Mouse (Mus musculus) midbrain, embryonic 14.5 days (tissue): ENCODE measurements at regions not wholly inside any gene's neighbourhood (a gene's known extent, or its start where the extent isn't known, plus 50 kb on each side); places are given as distances from the start of the nearest gene placed in this dataset.

Experiments used
- ATAC-seq: fragments of 200-750 bp; cut with Nextera tagmentation; 2 replicates; pipeline ENCODE4 v1.8.0; 2017; ENCODE audit warnings: moderate number of reproducible peaks, moderate library complexity; ENCODE audit not compliant: low FRiP score, low TSS enrichment
- DNase-seq: peaks from one replicate; pipeline ENCODE4 v3.0.0-alpha.2; 2015
- H3K27ac ChIP-seq: fragments of 300-500 bp; sonication (generic); replicated peaks from 2 replicates; pipeline ENCODE4 v1.5.1; 2014; ENCODE audit warnings: mild to moderate bottlenecking, low read depth, low read length, moderate library complexity
- H3K27me3 ChIP-seq: fragments of 300-500 bp; sonication (generic); 2 replicates; pipeline ENCODE4 v1.6.1; 2014; ENCODE audit warnings: low read length, control low read depth, mixed read lengths; ENCODE audit not compliant: control insufficient read depth, insufficient read depth
- H3K36me3 ChIP-seq: fragments of 300-500 bp; sonication (generic); 2 replicates; pipeline ENCODE4 v1.6.1; 2014; ENCODE audit warnings: low read length, control low read depth; ENCODE audit not compliant: control insufficient read depth, insufficient read depth
- H3K4me1 ChIP-seq: fragments of 300-500 bp; sonication (generic); 2 replicates; pipeline ENCODE4 v1.6.1; 2014; ENCODE audit warnings: mild to moderate bottlenecking, antibody characterized with exemption, low read length, control low read depth; ENCODE audit not compliant: control insufficient read depth, insufficient read depth
- H3K4me2 ChIP-seq: fragments of 300-500 bp; sonication (generic); 2 replicates; pipeline ENCODE4 v1.6.1; 2014; ENCODE audit warnings: mild to moderate bottlenecking, low read length, moderate library complexity
- H3K4me3 ChIP-seq: fragments of 300-500 bp; sonication (generic); replicated peaks from 2 replicates; pipeline ENCODE4 v1.5.1; 2014; ENCODE audit warnings: low read depth, low read length
- H3K9ac ChIP-seq: fragments of 300-500 bp; sonication (generic); replicated peaks from 2 replicates; pipeline ENCODE4 v1.6.1; 2014; ENCODE audit warnings: mild to moderate bottlenecking, low read length, moderate library complexity
- H3K9me3 ChIP-seq: fragments of 300-500 bp; sonication (generic); 2 replicates; pipeline ENCODE4 v1.6.1; 2016; ENCODE audit warnings: low read length, control low read depth, mixed read lengths; ENCODE audit not compliant: control insufficient read depth
- WGBS: fragments of 180-500 bp; shearing (Covaris S2); extraction: QIAGEN DNeasy Blood & Tissue Kit; methylation state at CpG from one replicate; pipeline ENCODE4 v1.1.7; 2014; 5-methylcytosine and 5-hydroxymethylcytosine counted together

- DNase-seq (no peak), ATAC-seq (no peak)
- Histone ChIP-seq H3K9ac (no peak overlapping the region), H3K4me2 (no peak overlapping the region), H3K27ac (no peak overlapping the region), H3K36me3 (no peaks in the 10 kb centered on the region), H3K9me3 (no peaks in the 10 kb centered on the region), H3K4me1 (peaks cover 5% of the 10 kb centered on the region), H3K27me3 (no peaks in the 10 kb centered on the region; the same call in 1 of the 2 replicates), H3K4me3 (no peak overlapping the region)
- 86% methylated on average over 10 of the region's 10 CpGs for WGBS
Observed at GRCm38 (mm10) chr8:12066454-12066853, 212.2 kb upstream of the A230072I06Rik start.

- Histone ChIP-seq H3K4me1 (no peaks in the 10 kb centered on the region), H3K27me3 (no peaks in the 10 kb centered on the region), H3K4me3 (no peak overlapping the region), H3K9me3 (no peaks in the 10 kb centered on the region), H3K4me2 (no peak overlapping the region), H3K9ac (no peak overlapping the region), H3K27ac (no peak overlapping the region), H3K36me3 (no peaks in the 10 kb centered on the region)
- WGBS: 82% methylated on average over 6 of the region's 6 CpGs
- ATAC-seq: no peak
- DNase-seq: no peak
Observed at GRCm38 (mm10) chr8:12073311-12073999, 205.2 kb upstream of the A230072I06Rik start.

GRCm38 (mm10) chr8:12075943-12076342 lies 202.7 kb upstream of the A230072I06Rik start:
- H3K9ac ChIP-seq: no peak overlapping the region
- no peaks in the 10 kb centered on the region for H3K27me3 ChIP-seq
- no peak overlapping the region for H3K27ac ChIP-seq
- no peaks in the 10 kb centered on the region for H3K9me3 ChIP-seq
- ATAC-seq (no peak), DNase-seq (no peak)
- no peaks in the 10 kb centered on the region for H3K4me1 ChIP-seq
- no peak overlapping the region for H3K4me3 ChIP-seq
- no peaks in the 10 kb centered on the region for H3K36me3 ChIP-seq
- 87% methylated on average over 3 of the region's 3 CpGs for WGBS
- H3K4me2 ChIP-seq: no peak overlapping the region

GRCm38 (mm10) chr8:12076811-12077375 lies 201.7 kb upstream of the A230072I06Rik start:
- H3K36me3 ChIP-seq: no peaks in the 10 kb centered on the region
- no peak overlapping the region for H3K9ac ChIP-seq
- ATAC-seq: no peak
- H3K27ac ChIP-seq: no peak overlapping the region
- WGBS: 83% methylated on average over 10 of the region's 10 CpGs
- H3K27me3 ChIP-seq: no peaks in the 10 kb centered on the region
- H3K4me2 ChIP-seq: no peak overlapping the region
- no peaks in the 10 kb centered on the region for H3K9me3 ChIP-seq
- no peak overlapping the region for H3K4me3 ChIP-seq
- H3K4me1 ChIP-seq: no peaks in the 10 kb centered on the region
- DNase-seq: peak; percentile 27

- Histone ChIP-seq H3K9me3 (no peaks in the 10 kb centered on the region), H3K4me1 (no peaks in the 10 kb centered on the region), H3K27me3 (no peaks in the 10 kb centered on the region), H3K4me3 (no peak overlapping the region), H3K9ac (no peak overlapping the region), H3K36me3 (no peaks in the 10 kb centered on the region), H3K27ac (no peak overlapping the region), H3K4me2 (no peak overlapping the region)
- no peak for DNase-seq
- no peak for ATAC-seq
- 81% methylated on average over 2 of the region's 2 CpGs for WGBS
Observed at GRCm38 (mm10) chr8:12077896-12078295, 200.7 kb upstream of the A230072I06Rik start.

- Histone ChIP-seq H3K9ac (no peak overlapping the region), H3K4me3 (no peak overlapping the region), H3K4me2 (no peak overlapping the region), H3K27ac (no peak overlapping the region), H3K4me1 (no peaks in the 10 kb centered on the region), H3K36me3 (no peaks in the 10 kb centered on the region), H3K9me3 (no peaks in the 10 kb centered on the region), H3K27me3 (no peaks in the 10 kb centered on the region)
- ATAC-seq (no peak), DNase-seq (peak; percentile 46)
- WGBS: 62% methylated on average over 14 of the region's 14 CpGs
Observed at GRCm38 (mm10) chr8:12078679-12079566, 199.7 kb upstream of the A230072I06Rik start.

GRCm38 (mm10) chr8:12081536-12081935 lies 197.1 kb upstream of the A230072I06Rik start:
- Histone ChIP-seq H3K27ac (no peak overlapping the region), H3K9ac (no peak overlapping the region), H3K36me3 (no peaks in the 10 kb centered on the region), H3K27me3 (no peaks in the 10 kb centered on the region), H3K4me1 (no peaks in the 10 kb centered on the region), H3K4me2 (no peak overlapping the region), H3K9me3 (no peaks in the 10 kb centered on the region), H3K4me3 (no peak overlapping the region)
- no peak for DNase-seq
- WGBS: 94% methylated on average over 5 of the region's 5 CpGs
- no peak for ATAC-seq

GRCm38 (mm10) chr8:12087192-12087800 lies 191.3 kb upstream of the A230072I06Rik start:
- no peaks in the 10 kb centered on the region for H3K9me3 ChIP-seq
- no peaks in the 10 kb centered on the region for H3K4me1 ChIP-seq
- H3K4me3 ChIP-seq: no peak overlapping the region
- no peaks in the 10 kb centered on the region for H3K36me3 ChIP-seq
- 38% methylated on average over 10 of the region's 10 CpGs for WGBS
- no peaks in the 10 kb centered on the region for H3K27me3 ChIP-seq
- H3K4me2 ChIP-seq: no peak overlapping the region
- no peak overlapping the region for H3K27ac ChIP-seq
- ATAC-seq: no peak
- no peak overlapping the region for H3K9ac ChIP-seq
- peak; percentile 41 for DNase-seq
